Mouse (Mus musculus) lung, postnatal 0 days (tissue): Measurements from ENCODE around the gene Slc16a7.

Experiments
- CTCF ChIP-seq: IDR thresholded peaks from 2 replicates; pipeline ENCODE4 v1.5.1; 2016; ENCODE audit warnings: antibody characterized with exemption, mild to moderate bottlenecking
- EP300 ChIP-seq: IDR thresholded peaks from 2 replicates; pipeline ENCODE4 v1.6.1; 2016; ENCODE audit warnings: antibody characterized with exemption, mild to moderate bottlenecking, control low read depth

DNA sequence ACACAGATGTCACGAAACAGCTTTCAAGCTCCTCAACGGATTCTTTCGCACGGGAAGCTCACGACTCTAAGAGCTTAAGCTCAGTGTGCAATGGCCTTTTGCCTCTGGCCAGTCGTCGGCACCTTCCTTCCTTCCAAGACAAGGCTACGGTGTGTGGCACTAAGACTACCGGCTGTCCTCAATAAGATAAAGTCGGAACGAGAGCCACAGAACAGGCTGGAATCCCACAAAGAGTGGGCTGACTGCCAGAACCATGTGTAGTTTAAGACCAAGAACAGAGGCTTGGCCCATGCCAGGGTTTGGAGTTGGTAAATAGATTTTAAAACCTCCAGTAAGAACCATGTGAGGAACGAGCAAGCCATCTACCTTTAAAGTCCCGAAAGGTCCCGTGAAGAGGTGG, 123.8 kb downstream of the Slc16a7 start:
- TF ChIP-seq CTCF = no peak
- TF ChIP-seq EP300 = no peak
